Mouse (Mus musculus): ENCODE measurements around the gene Tbc1d7. TPM values are rescaled to one million over a fixed set of nuclear protein-coding genes. Genes with fewer than 3 reads are reported as not detected.

Gene Tbc1d7
- polyA plus RNA-seq, 1 experiment: 16.5 TPM

DNA sequence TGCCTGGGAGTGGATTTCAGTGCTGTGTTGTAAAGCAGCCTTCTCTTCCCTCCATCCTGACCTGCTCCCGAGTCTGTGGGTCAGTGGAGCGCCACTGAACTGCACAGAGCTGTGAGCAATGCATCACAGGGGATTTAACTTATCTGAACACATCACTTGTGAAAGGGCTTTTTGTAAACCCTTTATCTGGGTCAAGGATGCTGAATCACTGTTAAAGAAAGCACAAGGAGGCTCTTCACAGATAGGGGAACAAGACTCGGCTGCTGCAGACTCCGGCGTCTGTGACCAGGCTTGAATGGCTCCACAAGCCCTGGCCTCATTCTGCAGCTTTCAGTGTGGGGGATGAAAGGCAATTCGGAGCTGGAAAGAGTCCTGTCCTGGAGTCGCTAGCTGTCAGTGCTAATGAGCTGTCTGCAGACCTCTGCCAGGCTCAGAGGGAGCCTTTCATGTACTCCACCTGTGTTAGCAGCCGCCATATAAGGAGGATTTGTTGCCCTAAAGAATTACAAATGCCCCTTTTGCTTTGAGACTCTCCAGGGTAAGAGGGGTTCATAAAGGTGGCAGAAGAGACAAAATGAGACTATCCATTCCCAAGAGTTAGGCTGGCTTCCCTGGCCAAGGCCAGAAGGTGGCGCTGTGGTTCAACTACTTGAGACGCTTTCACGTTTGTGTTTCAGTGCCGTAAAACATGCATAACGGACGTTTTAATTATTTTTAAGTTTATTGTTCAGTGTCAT lies 11.3 kb upstream of the Tbc1d7 start:
- peak; percentile 98 for TF ChIP-seq CTCF (IDR thresholded peaks at IDR 0.05; ENCODE audit: insufficient read depth, low read length)
- TF ChIP-seq POLR2A (IDR thresholded peaks at IDR 0.05; ENCODE audit: borderline replicate concordance, extremely low read depth, low read depth, low read length): no peak
- H3K4me3 ChIP-seq (replicated peaks; ENCODE audit: extremely low read depth, low read depth, low read length): no peak overlapping the region
- 16% methylated on average over 14 of the region's 14 CpGs for WGBS
- H3K4me1 ChIP-seq (ENCODE audit: control insufficient read depth, insufficient read depth, low read length): no peaks in the 10 kb centered on the region
- peak; percentile 81 for DNase-seq

DNA sequence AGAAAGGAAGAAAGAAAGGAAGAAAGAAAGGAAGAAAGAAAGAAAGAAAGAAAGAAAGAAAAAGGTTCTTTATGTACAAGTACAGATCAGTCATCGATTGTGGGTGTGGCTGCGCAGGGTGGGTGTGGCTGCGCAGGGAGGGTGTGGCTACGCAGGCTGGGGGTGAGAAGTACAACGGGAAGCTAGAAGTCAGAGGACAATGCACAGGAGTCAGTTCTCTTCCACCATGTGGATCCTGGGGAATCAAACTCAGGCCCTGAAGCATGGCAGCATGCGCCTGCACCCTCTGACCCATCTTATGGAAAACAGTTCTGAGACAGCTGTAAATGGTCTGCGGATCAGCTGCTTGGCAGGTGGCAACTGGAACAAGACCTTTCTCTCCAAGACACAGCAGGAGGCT lies 9.8 kb upstream of the Tbc1d7 start:
- Histone ChIP-seq H3K4me1 (ENCODE audit: control insufficient read depth, insufficient read depth, low read length) (no peaks in the 10 kb centered on the region), H3K4me3 (replicated peaks; ENCODE audit: extremely low read depth, low read depth, low read length) (no peak overlapping the region)
- TF ChIP-seq CTCF (IDR thresholded peaks at IDR 0.05; ENCODE audit: insufficient read depth, low read length) (no peak), POLR2A (IDR thresholded peaks at IDR 0.05; ENCODE audit: borderline replicate concordance, extremely low read depth, low read depth, low read length) (no peak)
- no peak for DNase-seq
- 68% methylated on average over 7 of the region's 7 CpGs for WGBS

DNA sequence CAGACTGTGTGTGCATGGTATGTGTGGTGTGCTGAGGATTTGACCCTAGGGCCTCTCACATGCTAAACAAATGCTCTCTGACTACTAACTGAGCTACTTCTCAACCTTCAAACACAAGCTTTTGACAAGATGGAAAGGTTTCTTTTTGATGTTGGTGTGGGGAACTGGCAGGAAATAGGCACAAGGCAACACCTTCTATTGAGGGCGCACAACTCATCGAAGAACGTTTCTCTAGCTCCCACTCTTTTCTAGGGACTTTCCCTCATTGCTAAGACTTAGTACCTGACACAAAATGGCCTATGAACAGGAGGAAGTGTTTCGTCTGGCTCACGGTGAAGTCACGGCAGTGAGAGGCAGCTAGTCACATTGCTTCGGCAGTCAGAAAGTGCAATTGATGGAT lies 6.0 kb upstream of the Tbc1d7 start:
- TF ChIP-seq POLR2A (IDR thresholded peaks at IDR 0.05; ENCODE audit: borderline replicate concordance, extremely low read depth, low read depth, low read length): no peak
- no peak for TF ChIP-seq CTCF (IDR thresholded peaks at IDR 0.05; ENCODE audit: insufficient read depth, low read length)
- no peak for DNase-seq
- WGBS: 70% methylated on average over 7 of the region's 7 CpGs
- Histone ChIP-seq H3K4me3 (replicated peaks; ENCODE audit: extremely low read depth, low read depth, low read length) (no peak overlapping the region), H3K4me1 (ENCODE audit: control insufficient read depth, insufficient read depth, low read length) (no peaks in the 10 kb centered on the region)

DNA sequence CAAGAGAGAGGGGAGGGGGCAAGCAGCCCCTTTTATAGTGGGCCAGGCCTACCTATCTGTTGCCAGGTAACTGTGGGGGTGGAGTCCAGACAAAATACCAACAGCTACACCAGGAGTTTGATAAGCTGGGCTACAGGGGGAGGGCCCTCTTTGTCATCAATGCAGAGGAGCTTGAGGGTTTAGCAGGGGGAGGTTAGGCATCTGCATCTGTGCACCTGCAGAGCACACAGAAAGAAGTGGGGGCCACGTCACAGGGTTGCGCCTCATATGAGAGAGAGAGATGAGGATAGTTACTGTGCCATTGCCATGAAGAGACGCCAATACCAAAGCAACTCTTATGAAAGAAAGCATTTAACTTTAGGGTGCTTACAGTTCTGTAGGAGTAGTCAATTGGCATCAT lies 5.4 kb upstream of the Tbc1d7 start:
- 98% methylated on average over 3 of the region's 3 CpGs for WGBS
- TF ChIP-seq POLR2A (IDR thresholded peaks at IDR 0.05; ENCODE audit: borderline replicate concordance, extremely low read depth, low read depth, low read length) (no peak), CTCF (IDR thresholded peaks at IDR 0.05; ENCODE audit: insufficient read depth, low read length) (no peak)
- Histone ChIP-seq H3K4me3 (replicated peaks; ENCODE audit: extremely low read depth, low read depth, low read length) (no peak overlapping the region), H3K4me1 (ENCODE audit: control insufficient read depth, insufficient read depth, low read length) (no peaks in the 10 kb centered on the region)
- DNase-seq: no peak

DNA sequence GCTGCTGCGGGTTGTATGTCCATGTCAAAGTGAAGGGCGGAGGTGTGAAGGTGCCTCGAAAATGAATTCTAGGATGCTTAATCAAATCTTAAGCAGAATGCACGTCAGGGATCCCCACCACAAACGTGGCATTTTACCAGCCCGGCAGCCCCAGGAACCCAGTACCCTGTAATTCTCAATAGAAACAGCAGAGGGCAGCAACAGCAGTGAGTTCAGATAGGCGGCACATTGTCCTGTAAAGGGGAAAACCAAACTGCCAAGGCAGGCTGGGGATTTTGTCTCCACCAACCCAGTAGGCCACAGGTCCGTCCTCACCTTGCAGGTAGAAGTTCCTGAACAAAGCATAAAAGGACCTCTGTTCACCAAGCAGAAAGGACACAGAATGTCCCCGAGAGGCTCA lies 2.0 kb upstream of the Tbc1d7 start:
- WGBS: 13% methylated on average over 9 of the region's 9 CpGs
- TF ChIP-seq CTCF (IDR thresholded peaks at IDR 0.05; ENCODE audit: insufficient read depth, low read length) (peak; percentile 66), POLR2A (IDR thresholded peaks at IDR 0.05; ENCODE audit: borderline replicate concordance, extremely low read depth, low read depth, low read length) (no peak)
- Histone ChIP-seq H3K4me3 (replicated peaks; ENCODE audit: extremely low read depth, low read depth, low read length) (no peak overlapping the region), H3K4me1 (ENCODE audit: control insufficient read depth, insufficient read depth, low read length) (no peaks in the 10 kb centered on the region)
- DNase-seq: peak; percentile 73

DNA sequence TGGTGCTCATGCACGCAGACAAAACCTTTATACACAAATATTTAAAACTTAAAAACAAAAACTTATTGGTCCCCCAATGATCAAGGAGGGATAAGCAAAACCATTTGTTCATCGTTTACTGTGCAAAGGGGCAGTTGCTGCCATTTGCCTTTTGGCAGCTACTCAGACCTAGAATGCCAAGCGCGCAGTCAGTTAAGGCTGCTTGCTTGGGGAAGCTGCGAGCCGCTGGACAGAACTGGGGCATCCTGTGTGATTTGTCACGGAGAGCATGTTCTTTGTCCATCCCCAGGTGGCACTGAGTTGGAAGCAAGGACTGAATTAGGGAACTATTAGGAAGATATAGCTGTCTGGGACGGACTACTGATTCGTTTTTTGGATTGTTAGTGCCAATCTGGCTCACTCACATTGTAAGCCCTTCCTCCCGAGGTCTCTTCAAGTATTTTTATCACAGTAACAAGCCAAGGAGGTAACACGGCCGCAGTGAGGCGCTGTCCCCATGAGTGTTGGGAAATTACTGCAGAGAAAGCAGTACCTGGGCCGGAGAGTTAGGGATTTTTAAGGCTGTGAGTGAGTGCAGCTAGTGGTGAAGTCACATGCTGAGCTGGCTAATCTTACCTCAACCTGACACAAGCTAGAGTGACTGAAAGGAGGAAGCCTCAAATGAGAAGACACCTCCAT lies 874 bp upstream of the Tbc1d7 start:
- DNase-seq: no peak
- H3K4me3 ChIP-seq (replicated peaks; ENCODE audit: extremely low read depth, low read depth, low read length): no peak overlapping the region
- 37% methylated on average over 14 of the region's 14 CpGs for WGBS
- H3K4me1 ChIP-seq (ENCODE audit: control insufficient read depth, insufficient read depth, low read length): no peaks in the 10 kb centered on the region
- TF ChIP-seq CTCF (IDR thresholded peaks at IDR 0.05; ENCODE audit: insufficient read depth, low read length) (peak; percentile 15; the same call in 1 of the 2 replicates), POLR2A (IDR thresholded peaks at IDR 0.05; ENCODE audit: borderline replicate concordance, extremely low read depth, low read depth, low read length) (no peak)

DNA sequence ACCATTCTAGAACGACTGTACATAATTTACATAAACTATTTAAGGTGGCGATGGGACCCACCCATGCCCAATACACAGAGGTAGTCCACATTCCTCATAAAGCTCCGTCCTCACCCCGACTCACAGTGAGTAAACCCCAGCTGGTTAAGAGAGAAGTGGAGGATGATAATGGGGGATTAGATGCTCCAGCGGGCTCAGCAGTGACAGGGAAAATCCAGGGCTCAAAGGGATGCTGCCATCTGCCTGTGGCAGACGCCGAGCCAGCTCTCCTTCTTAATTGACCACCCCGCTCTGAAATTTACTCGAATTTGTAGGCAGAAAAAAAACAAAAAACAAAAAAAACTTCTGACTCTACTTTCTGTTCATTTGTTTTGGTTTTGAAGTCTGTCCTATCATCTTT lies 3.6 kb downstream of the Tbc1d7 start:
- TF ChIP-seq CTCF (IDR thresholded peaks at IDR 0.05; ENCODE audit: insufficient read depth, low read length) (no peak), POLR2A (IDR thresholded peaks at IDR 0.05; ENCODE audit: borderline replicate concordance, extremely low read depth, low read depth, low read length) (no peak)
- 82% methylated on average over 9 of the region's 9 CpGs for WGBS
- DNase-seq: no peak
- H3K4me1 ChIP-seq (ENCODE audit: control insufficient read depth, insufficient read depth, low read length): no peaks in the 10 kb centered on the region
- no peak overlapping the region for H3K4me3 ChIP-seq (replicated peaks; ENCODE audit: extremely low read depth, low read depth, low read length)

DNA sequence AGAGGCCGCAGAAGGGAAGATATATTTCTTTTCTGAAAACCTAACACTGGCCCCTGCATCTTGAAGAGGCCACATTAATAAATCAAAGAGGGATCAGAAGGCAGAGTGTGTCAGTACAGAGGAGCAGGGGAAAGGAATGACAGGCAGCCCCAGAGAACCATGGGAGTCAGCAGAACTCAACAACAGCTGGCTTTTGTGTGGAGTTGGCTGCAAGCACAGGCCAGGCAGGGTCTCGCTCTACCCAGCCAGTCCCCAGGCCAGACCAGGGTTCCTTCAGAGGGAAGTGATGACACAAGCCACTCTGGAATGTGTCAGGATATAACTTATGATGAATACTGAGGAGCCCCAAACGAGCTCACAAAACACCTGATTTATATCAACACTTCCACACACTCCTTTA lies 11.9 kb downstream of the Tbc1d7 start:
- TF ChIP-seq POLR2A (IDR thresholded peaks at IDR 0.05; ENCODE audit: borderline replicate concordance, extremely low read depth, low read depth, low read length) (no peak), CTCF (IDR thresholded peaks at IDR 0.05; ENCODE audit: insufficient read depth, low read length) (no peak)
- Histone ChIP-seq H3K4me3 (replicated peaks; ENCODE audit: extremely low read depth, low read depth, low read length) (no peak overlapping the region), H3K4me1 (ENCODE audit: control insufficient read depth, insufficient read depth, low read length) (no peaks in the 10 kb centered on the region)
- no peak for DNase-seq
- 57% methylated on average over 3 of the region's 3 CpGs for WGBS

DNA sequence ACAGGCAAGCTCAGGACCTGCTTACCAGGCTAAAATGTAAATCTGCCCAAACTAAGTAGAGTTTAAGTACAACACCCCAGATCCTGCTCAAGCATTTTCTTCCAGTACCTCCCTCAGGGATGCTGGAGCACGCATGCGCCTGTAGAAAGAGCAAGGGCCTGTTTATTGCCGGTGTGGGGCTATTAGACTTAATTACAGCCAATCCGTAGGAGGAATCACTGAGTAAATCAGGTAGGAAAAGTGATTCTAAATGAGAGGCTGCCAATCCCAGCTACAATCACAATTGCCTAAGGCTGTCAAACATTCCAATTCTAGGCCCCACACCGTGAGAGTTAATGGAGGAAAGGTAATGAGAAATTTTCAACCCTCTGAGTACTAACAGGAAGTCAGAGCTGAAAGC lies 13.0 kb downstream of the Tbc1d7 start:
- TF ChIP-seq CTCF (IDR thresholded peaks at IDR 0.05; ENCODE audit: insufficient read depth, low read length) (no peak), POLR2A (IDR thresholded peaks at IDR 0.05; ENCODE audit: borderline replicate concordance, extremely low read depth, low read depth, low read length) (no peak)
- Histone ChIP-seq H3K4me1 (ENCODE audit: control insufficient read depth, insufficient read depth, low read length) (no peaks in the 10 kb centered on the region), H3K4me3 (replicated peaks; ENCODE audit: extremely low read depth, low read depth, low read length) (no peak overlapping the region)
- 84% methylated on average over 5 of the region's 5 CpGs for WGBS
- DNase-seq: no peak

DNA sequence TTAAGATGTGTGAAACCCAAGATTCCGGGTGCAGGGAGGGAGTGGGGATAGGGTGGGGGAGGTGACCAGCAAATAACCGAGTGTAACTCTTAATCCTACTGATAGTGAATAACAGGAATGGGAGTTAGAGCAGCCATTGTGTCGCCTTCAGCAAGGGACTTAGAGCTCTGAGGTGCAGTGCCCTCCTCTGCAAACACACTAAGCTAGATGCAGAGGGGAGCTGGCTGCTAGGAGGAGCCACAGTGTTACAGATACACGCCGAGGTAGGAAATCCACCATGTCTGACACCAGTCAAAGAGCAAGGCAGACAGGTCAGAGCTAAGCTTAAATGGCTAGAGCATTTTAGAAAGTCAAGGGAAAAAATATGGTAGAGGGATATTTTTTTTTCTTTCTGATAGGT lies 13.9 kb downstream of the Tbc1d7 start:
- TF ChIP-seq POLR2A (IDR thresholded peaks at IDR 0.05; ENCODE audit: borderline replicate concordance, extremely low read depth, low read depth, low read length) (no peak), CTCF (IDR thresholded peaks at IDR 0.05; ENCODE audit: insufficient read depth, low read length) (no peak)
- WGBS: 70% methylated on average over 5 of the region's 5 CpGs
- H3K4me3 ChIP-seq (replicated peaks; ENCODE audit: extremely low read depth, low read depth, low read length): no peak overlapping the region
- DNase-seq: no peak
- H3K4me1 ChIP-seq (ENCODE audit: control insufficient read depth, insufficient read depth, low read length): no peaks in the 10 kb centered on the region
